Mouse (Mus musculus) ES-E14 (cell line): ENCODE measurements around the gene Cmip.

Experiments
- CHD2 ChIP-seq: IDR thresholded peaks from 2 replicates; pipeline ENCODE4 v1.6.1; 2014; ENCODE audit warnings: mild to moderate bottlenecking, low read depth, low read length, inconsistent platforms
- HCFC1 ChIP-seq: IDR thresholded peaks from 2 replicates; pipeline ENCODE4 v1.6.1; 2012; ENCODE audit warnings: low read length, inconsistent platforms, borderline replicate concordance; ENCODE audit not compliant: insufficient read depth
- ZNF384 ChIP-seq: IDR thresholded peaks from 2 replicates; pipeline ENCODE4 v1.6.1; 2012; ENCODE audit warnings: low read depth, low read length, inconsistent platforms

GRCm38 (mm10) chr8:117265079-117265478 lies 8.2 kb downstream of the Cmip start:
- TF ChIP-seq CHD2 (no peak), ZNF384 (no peak), HCFC1 (no peak)
